Mouse (Mus musculus): ENCODE data around the gene Pdzd2.

The Pdzd2 gene

GRCm38 (mm10) chr15:12481261-12481660 is 258.5 kb downstream of the Pdzd2 start:
- in situ Hi-C loops (cut with MboI), result no loop called here

DNA sequence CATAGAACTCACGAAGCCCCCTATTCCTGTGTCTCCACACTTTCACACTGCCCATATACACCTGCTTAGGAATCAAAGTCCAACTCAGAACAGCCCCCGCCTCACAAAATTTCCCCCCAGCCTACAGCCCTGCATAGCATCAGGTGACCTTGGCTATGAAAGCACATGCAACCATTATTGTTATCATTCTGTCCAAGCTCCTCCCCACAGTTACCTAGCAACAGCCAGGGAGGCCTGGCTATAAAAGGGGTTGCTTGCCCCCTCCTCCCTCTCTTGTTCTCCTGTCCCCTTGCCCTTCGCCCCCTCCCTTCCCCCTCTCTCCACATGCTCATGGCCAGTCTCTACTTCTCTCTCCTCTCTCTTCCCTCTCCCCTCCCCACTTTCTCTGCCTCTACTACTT is 259.4 kb downstream of the Pdzd2 start:
- in situ Hi-C loops (cut with MboI), result no loop called here

- in situ Hi-C loops (cut with MboI), result no loop called here
These were observed 260.4 kb downstream of the Pdzd2 start for GRCm38 (mm10) chr15:12479326-12479725.

DNA sequence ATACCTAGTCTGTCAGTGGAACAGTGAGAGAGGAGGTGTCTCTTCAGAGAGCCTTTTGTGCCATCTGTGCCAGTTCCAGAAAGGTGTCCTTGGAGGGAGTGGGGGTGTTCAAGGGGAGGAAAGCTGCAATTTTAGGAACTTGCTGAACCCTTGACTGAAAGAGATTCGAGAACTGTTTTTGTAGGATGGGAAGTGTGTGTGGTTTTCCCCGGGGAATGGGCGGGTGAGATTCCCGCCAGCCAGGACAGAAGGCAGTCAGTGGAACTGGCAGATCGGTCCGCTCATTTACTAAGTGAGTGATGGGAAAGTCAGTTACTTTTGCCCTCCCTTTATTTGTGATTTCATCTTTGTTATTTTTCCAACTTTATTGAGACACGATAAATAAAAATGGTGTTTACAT is 266.1 kb downstream of the Pdzd2 start:
- in situ Hi-C loops (cut with MboI), result no loop called here

DNA sequence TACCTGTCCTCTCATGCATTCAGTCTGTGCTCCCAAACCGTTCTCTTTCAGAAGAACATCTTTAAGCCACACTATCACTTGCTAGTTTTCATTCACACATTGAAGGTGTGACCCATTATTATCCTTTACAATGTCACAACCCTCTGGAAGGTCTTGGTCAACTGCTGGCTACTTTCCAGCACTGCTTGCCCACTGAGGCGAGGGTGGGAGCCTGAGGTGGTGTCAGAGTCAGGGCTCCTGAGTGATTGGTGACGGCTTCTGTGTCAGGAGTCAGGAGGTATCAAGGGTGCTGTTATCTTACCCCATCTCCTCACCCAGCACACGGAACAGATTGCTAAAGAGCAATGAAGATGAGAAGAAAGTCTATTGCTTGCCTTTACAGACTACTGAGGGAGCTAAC is 267.1 kb downstream of the Pdzd2 start:
- in situ Hi-C loops (cut with MboI), result no loop called here

DNA sequence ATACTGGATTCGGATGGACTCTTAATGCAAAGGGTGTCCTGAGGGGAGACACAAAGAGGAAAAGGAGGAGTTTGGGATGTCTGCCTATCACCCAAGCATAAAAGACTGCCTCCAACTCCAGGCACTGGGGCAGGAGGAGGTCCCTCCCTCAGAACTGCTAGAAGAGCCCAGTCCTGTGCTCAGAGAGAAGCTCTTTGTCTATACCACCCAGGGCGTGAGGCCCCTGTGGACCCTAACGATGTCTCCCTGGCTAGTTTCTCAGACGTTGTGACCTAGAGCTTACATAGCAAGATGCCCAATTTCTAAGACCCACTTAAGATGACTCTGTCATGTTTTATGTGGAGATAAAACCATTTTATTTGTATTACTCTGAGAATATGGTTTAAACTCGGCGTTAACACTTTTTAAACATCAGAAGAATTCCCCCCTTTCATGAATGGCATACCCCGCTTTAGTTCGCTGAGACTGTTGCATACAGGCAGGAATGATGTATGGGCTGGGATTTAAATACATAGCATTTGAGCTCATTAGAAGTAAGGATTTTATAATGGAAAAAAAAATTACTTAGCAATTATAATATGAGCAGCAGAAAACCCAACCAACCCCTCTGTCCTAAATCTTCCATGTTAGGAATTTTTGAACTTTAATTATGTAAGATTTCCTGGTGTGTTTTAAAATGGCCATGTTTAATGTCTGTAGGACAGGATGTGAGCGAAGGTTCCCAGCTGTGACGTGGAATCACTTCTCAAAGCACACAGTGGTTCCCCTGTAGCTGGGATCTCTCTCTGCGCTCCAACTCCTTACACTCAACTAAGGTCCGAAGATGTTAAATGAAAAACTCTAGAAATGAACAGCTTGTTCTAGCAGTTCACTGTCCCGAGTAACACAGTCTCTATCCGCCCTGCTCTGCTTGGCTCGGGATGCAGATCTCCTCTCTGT is 268.6 kb downstream of the Pdzd2 start:
- in situ Hi-C loops (cut with MboI), result no loop called here

GRCm38 (mm10) chr15:12468625-12469024 is 271.1 kb downstream of the Pdzd2 start:
- in situ Hi-C loops (cut with MboI), result no loop called here

- in situ Hi-C loops (cut with MboI), result no loop called here
These were observed 274.0 kb downstream of the Pdzd2 start for GRCm38 (mm10) chr15:12465748-12466147.

DNA sequence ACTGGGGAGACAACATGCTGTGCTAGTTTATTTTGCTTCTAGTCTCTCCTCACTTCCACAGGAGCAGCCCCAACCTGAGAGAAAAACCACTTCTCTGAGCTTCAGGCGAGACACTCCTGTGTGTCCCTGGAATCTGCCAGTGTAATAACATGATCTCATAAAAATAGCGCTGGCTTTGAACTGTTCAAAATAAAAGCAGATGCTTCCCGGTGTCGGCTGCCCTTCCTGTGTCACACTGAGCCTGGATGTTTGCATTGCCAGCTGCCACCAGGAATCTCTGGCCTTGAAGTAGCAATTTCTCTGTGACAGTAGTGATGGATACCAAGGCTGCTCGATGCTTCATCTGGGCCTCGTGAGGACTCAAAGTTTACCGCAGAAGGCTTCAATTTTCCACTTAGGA is 282.9 kb downstream of the Pdzd2 start:
- in situ Hi-C loops (cut with MboI), result no loop called here

- in situ Hi-C loops (cut with MboI), result no loop called here
These were observed 286.4 kb downstream of the Pdzd2 start for GRCm38 (mm10) chr15:12453343-12453742.

GRCm38 (mm10) chr15:12452141-12452995 is 287.4 kb downstream of the Pdzd2 start:
- in situ Hi-C loops (cut with MboI), result no loop called here

GRCm38 (mm10) chr15:12451448-12451847 is 288.3 kb downstream of the Pdzd2 start:
- in situ Hi-C loops (cut with MboI), result no loop called here

DNA sequence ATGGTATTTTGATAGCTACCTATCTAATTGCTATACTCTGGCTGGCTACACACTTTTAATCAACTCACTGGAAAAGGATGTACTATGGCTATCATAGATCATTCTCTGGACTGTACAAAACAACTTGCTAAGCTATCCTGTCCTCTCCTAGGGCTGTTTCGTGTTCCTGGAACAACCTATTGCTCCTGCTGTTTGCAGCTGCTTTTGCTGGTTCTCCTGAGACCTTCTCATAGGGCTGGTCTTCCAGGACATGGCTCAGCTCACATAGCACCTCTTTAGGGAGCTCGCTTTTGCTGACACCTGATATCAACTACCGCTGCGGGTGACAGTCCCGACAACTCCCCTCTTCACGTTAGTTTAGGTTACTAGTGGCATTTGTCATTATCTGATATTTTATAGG is 288.9 kb downstream of the Pdzd2 start:
- in situ Hi-C loops (cut with MboI), result no loop called here

- in situ Hi-C loops (cut with MboI), result no loop called here
These were observed 290.4 kb downstream of the Pdzd2 start for GRCm38 (mm10) chr15:12449321-12449720.

- in situ Hi-C loops (cut with MboI), result no loop called here
These were observed 292.7 kb downstream of the Pdzd2 start for GRCm38 (mm10) chr15:12447021-12447434.

GRCm38 (mm10) chr15:12444551-12444950 is 295.2 kb downstream of the Pdzd2 start:
- in situ Hi-C loops (cut with MboI), result no loop called here

GRCm38 (mm10) chr15:12439351-12439751 is 300.4 kb downstream of the Pdzd2 start:
- in situ Hi-C loops (cut with MboI), result no loop called here

DNA sequence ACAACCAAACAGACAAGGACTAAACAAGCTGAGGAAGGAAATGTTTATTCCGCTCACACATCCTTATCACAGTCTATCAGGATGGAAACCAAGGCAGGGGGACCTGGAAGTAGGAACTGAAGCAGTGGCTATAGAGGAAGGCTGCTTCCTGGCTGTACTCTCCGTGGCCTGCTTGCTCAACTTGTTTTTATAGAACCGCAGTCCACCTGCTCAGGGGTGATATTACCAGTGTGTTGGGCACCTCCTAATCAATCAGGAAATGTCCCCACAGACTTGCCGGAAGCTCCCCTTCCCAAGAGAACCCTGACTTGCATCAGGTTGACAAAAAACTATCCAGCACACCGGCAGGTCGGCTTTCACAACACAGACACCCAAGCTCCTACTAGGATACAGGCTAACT is 301.0 kb downstream of the Pdzd2 start:
- in situ Hi-C loops (cut with MboI), result no loop called here

GRCm38 (mm10) chr15:12438081-12438480 is 301.6 kb downstream of the Pdzd2 start:
- in situ Hi-C loops (cut with MboI), result no loop called here

DNA sequence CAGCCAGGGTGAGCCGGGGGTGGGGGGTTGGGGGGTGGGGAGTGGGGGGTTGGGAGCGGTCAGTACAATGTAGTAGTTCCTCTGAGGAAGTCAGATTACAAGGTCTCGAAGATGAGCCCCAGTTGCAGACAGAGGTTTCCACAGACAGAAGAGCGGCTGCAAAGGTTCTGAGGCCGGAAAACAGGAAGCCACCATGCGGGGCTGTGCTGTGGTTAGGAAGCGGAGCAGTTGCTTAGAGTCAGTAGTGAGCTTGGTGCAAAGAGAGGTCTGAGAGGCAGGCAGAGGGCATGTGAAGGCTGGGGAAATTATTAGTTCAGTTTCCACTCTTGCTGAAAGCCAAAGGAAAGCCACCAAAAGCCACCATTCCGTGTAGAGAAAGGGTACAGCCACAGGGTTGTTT is 303.8 kb downstream of the Pdzd2 start:
- in situ Hi-C loops (cut with MboI), result no loop called here

DNA sequence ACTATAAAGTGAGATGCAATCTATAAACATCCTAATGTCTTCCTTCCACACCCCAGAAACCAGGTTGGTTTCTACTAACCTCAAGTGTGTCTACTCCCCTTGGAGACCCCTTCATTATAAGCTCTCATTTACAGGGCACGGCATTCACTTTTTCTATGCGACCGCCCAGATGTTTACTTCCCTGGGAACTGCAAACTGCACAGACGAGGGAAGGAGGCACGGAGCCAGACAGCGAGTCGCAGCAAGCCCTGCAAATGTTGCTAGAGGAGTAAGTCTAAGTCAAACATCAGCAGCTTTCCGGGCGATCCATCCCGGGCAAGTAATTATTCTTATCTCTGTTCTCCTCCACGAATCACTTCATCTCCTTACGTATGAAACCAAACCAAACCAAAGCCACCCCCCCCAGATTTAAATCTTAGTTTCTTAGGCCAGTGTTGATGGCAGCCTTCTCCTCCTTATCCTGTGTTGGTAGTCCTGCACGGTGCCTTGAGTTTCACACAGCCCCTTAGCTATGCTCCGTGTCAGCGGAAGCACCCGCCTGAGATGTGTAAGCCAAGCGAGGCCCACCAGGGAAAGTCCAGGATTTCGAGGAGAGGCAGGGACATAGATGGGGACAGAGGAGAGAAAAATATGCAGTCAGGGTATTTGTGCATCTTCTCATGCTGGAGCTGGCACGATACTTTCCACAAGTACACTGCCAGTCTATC is 305.7 kb downstream of the Pdzd2 start:
- in situ Hi-C loops (cut with MboI), result no loop called here

GRCm38 (mm10) chr15:12432879-12433278 is 306.8 kb downstream of the Pdzd2 start:
- in situ Hi-C loops (cut with MboI), result no loop called here

All from mature B cell (primary cell).